In genomic region chr12:101680538-101680937, GRCm38 (mm10) we compare ENCODE assay signal across 34 mouse cellular contexts.
"Had no signal": no experiment of that assay in that cellular context is flagged by ENCODE, and none has a peak within 500 bp of the region (broad histone marks: within the 10 kb centered on the region; RNA-seq: fewer than 3 reads in every experiment).

No protein-coding gene starts in this region.

- H3K4me1 ChIP-seq: heart, embryonic 10.5 days; heart, embryonic 13.5 days; heart, embryonic 15.5 days; hindbrain, embryonic 10.5 days; hindbrain, embryonic 12.5 days; hindbrain, embryonic 13.5 days; hindbrain, embryonic 15.5 days; kidney, embryonic 15.5 days had no signal

- H3K9ac ChIP-seq: heart, embryonic 12.5 days; heart, embryonic 13.5 days; heart, embryonic 15.5 days; hindbrain, embryonic 12.5 days; hindbrain, embryonic 13.5 days; hindbrain, embryonic 14.5 days; hindbrain, embryonic 15.5 days; kidney, embryonic 15.5 days had no signal

- H3K36me3 ChIP-seq: heart, embryonic 10.5 days; heart, embryonic 12.5 days; heart, embryonic 13.5 days; heart, embryonic 15.5 days; hindbrain, embryonic 10.5 days; hindbrain, embryonic 12.5 days; hindbrain, embryonic 13.5 days; hindbrain, embryonic 15.5 days; kidney, embryonic 15.5 days had no signal

- H3K4me3 ChIP-seq: heart, adult 2 months; heart, embryonic 10.5 days; heart, embryonic 12.5 days; heart, embryonic 13.5 days; heart, embryonic 15.5 days; hindbrain, embryonic 10.5 days; hindbrain, embryonic 12.5 days; hindbrain, embryonic 13.5 days; hindbrain, embryonic 15.5 days; kidney, embryonic 15.5 days; layer of hippocampus, adult 2 months; left cerebral cortex, adult 2 months had no signal

- H3K9me3 ChIP-seq: heart, embryonic 10.5 days; heart, embryonic 12.5 days; heart, embryonic 13.5 days; heart, embryonic 15.5 days; hindbrain, embryonic 10.5 days; hindbrain, embryonic 12.5 days; hindbrain, embryonic 13.5 days; hindbrain, embryonic 15.5 days; kidney, embryonic 15.5 days had no signal

- H3K27ac ChIP-seq: heart, adult 2 months; heart, embryonic 10.5 days; heart, embryonic 13.5 days; heart, embryonic 15.5 days; hindbrain, embryonic 10.5 days; hindbrain, embryonic 12.5 days; hindbrain, embryonic 13.5 days; hindbrain, embryonic 14.5 days; hindbrain, embryonic 15.5 days; hindbrain, postnatal 0 days; kidney, embryonic 15.5 days; kidney, postnatal 0 days; layer of hippocampus, adult 2 months; left cerebral cortex, adult 2 months had no signal

- DNase-seq: heart, adult 2 months; heart, postnatal 10 days; heart, postnatal 14 days; heart, postnatal 36 days; heart, postnatal 4 days; kidney, adult 11 months; kidney, adult 18-20 months; kidney, adult 2 months; kidney, adult 8-10 months; kidney, adult 9 months; kidney, postnatal 10 days; kidney, postnatal 14 days; kidney, postnatal 25 days; kidney, postnatal 36 days; kidney, postnatal 4 days; layer of hippocampus, adult 9-11 months; layer of hippocampus, postnatal 36 days had no signal

- H3K4me2 ChIP-seq: heart, embryonic 11.5 days; heart, embryonic 12.5 days; heart, embryonic 13.5 days; heart, embryonic 15.5 days; hindbrain, embryonic 12.5 days; hindbrain, embryonic 13.5 days; hindbrain, embryonic 14.5 days; hindbrain, embryonic 15.5 days; kidney, embryonic 15.5 days had no signal

- H3K27me3 ChIP-seq: heart, embryonic 12.5 days; heart, embryonic 13.5 days; heart, embryonic 15.5 days; hindbrain, embryonic 12.5 days; hindbrain, embryonic 13.5 days; hindbrain, embryonic 15.5 days; kidney, embryonic 15.5 days had no signal

- ATAC-seq: hindbrain, embryonic 16.5 days; hindbrain, postnatal 0 days; inflammation-experienced regulatory T-cells, adult 6 months had no signal
